Mouse (Mus musculus) brain, embryonic 14.5 days (tissue): Measurements from ENCODE around the gene Gpd2. TPM values are rescaled to one million over a fixed set of nuclear protein-coding genes. Genes with fewer than 3 reads are reported as not detected.

ENCODE experiments used
- DNase-seq: peaks from one replicate; pipeline ENCODE4 v3.0.0-alpha.2; 2011; ENCODE audit warnings: low read depth
- CTCF ChIP-seq: fragments of 200-500 bp; IDR thresholded peaks from 2 replicates; pipeline ENCODE4 v1.5.1; 2012; ENCODE audit warnings: inconsistent platforms, mild to moderate bottlenecking, moderate library complexity, borderline replicate concordance; ENCODE audit not compliant: insufficient read depth, insufficient read length; ENCODE audit errors: extremely low read depth
- POLR2A ChIP-seq: fragments of 200-500 bp; IDR thresholded peaks from 2 replicates; pipeline ENCODE4 v1.6.1; 2012; ENCODE audit warnings: mild to moderate bottlenecking, inconsistent platforms, borderline replicate concordance; ENCODE audit not compliant: poor library complexity, insufficient read depth, insufficient read length, severe bottlenecking; ENCODE audit errors: extremely low read depth
- polyA plus RNA-seq: library from polyadenylated mRNA; depleted of rRNA; stranded (reverse); fragments of >200 nt; gene quantifications from 2 replicates; pipeline ENCODE4 v1.2.3, GENCODE M21; 2012

Gene Gpd2
- polyA plus RNA-seq, 1 experiment: 10.7 TPM

DNA sequence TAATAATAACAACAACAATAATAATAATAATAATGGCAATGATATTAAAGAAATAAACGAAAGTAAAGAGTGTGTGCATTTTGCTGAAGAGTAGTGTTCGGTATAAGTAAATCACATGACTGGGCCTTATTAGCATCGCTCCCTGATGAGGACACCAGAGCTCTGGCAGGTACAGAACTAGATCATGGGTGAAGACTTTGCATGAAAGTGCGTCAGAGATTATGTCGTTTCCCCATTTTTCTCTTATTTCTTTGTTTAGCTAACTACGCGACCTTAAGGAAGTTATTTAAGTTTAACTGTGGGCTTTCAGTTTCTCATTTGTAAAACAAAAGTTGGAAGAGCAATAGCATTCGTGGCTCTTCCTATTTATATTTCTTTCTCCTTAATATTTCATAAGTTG lies 5.1 kb upstream of the Gpd2 start:
- TF ChIP-seq POLR2A: no peak
- no peak for TF ChIP-seq CTCF
- no peak for DNase-seq

- DNase-seq: no peak
- no peak for TF ChIP-seq POLR2A
- TF ChIP-seq CTCF: no peak
These were observed 1.2 kb upstream of the Gpd2 start for GRCm38 (mm10) chr2:57236246-57236645.

GRCm38 (mm10) chr2:57237026-57237425 lies 409 bp upstream of the Gpd2 start:
- TF ChIP-seq CTCF: no peak
- no peak for TF ChIP-seq POLR2A
- DNase-seq: peak; percentile 37

GRCm38 (mm10) chr2:57237920-57238613 lies 632 bp downstream of the Gpd2 start:
- TF ChIP-seq POLR2A: 0 out of 2 replicates have a peak, but pooled peaks have one; percentile 11
- TF ChIP-seq CTCF: no peak

GRCm38 (mm10) chr2:57238614-57239165 lies 1.3 kb downstream of the Gpd2 start:
- no peak for DNase-seq
- TF ChIP-seq CTCF: no peak
- no peak for TF ChIP-seq POLR2A

More at GRCm38 (mm10) chr2:57237920-57238613, 632 bp downstream of the Gpd2 start:
- peak; percentile 78 for DNase-seq

GRCm38 (mm10) chr2:57239356-57239755 lies 1.9 kb downstream of the Gpd2 start:
- TF ChIP-seq CTCF (no peak), POLR2A (no peak)

DNA sequence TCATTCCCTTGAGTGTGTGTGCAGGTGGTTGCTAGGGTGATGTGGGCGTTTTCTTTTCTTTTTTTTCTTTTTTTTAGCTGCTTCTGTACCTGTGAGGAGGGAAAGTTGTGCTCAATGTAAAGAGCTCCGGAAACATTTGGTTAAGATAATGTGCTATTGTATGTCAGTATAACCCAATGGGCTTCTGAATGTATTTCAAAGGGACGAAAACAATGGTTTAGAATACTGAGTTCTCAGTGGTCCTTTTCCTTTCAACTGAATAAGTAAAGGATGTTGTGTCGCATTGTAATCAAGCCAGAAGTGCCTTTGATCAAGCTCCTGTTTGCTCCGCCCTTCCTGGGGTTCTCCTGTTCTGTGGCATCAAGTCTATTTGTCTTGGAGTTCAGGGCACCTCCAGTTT lies 6.6 kb downstream of the Gpd2 start:
- no peak for TF ChIP-seq CTCF
- DNase-seq: no peak

More at GRCm38 (mm10) chr2:57239356-57239755, 1.9 kb downstream of the Gpd2 start:
- DNase-seq: no peak

DNA sequence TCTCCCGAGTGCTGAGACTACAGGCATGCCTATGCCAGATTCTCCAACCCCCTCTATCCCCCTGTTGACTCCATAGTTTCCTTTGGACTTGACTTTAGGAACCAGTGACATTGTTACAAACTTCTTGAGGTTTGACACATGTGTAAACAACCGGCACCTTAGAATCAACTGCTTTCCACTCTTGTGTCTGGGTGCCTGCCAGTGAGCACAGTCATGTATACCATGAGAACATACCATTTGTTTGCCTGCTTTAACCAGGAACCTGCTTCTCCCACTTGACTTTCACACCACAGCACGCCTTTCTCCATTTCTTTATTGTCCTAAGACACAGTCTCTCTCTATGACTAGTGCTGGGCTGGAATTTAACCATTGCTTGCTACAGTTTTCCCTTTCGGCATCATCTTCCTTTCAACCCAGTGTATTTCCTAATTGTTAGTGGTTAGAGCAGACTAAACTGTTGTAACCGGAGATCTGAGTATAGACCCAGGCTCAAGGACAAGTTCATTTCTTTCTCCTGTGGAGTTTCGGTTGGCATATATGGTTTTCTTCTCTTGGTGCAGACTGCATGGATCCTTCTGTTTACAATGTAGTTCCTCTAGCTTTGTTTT lies 8.4 kb downstream of the Gpd2 start:
- DNase-seq: no peak
- TF ChIP-seq CTCF: no peak
- TF ChIP-seq POLR2A: no peak

GRCm38 (mm10) chr2:57250113-57250512 lies 12.7 kb downstream of the Gpd2 start:
- DNase-seq: no peak
- TF ChIP-seq CTCF (no peak), POLR2A (no peak)

DNA sequence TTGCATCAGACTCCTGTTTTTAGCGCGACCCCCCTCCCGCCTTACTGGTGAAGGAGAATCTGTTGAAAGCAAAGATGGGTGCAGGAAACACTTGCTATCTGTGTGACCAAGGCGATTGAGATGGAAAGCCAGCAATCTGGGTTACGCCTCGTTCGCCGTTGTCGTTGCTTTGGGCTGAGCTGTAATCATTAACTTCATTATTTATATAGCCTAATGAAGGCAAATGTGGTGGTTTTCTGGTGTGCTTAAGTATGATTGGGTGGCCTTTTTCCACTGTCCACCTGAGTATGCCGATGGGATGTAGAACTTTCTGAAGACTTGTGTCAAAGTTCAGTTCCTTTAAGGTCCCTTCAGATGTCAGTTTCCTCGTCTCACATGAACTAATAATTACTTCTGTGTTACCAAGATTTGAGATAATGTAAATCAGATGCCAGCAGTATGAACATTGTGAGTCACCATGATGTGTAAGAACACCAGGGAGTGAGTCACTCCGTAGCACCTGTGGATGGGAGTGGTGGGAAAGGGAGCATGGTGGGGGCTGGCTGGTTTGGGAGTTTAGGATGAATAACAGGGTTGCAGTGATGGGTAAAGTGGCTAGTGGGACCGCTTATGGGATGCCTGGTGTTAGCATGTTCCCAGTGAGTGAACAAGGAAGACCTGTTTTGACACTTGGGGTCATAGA lies 14.3 kb downstream of the Gpd2 start:
- DNase-seq: no peak
- no peak for TF ChIP-seq CTCF
- TF ChIP-seq POLR2A: no peak

- no peak for DNase-seq
- TF ChIP-seq CTCF (no peak), POLR2A (no peak)
These were observed 15.3 kb downstream of the Gpd2 start for GRCm38 (mm10) chr2:57252542-57253301.

- TF ChIP-seq POLR2A (no peak), CTCF (no peak)
- DNase-seq: no peak
These were observed 16.8 kb downstream of the Gpd2 start for GRCm38 (mm10) chr2:57254267-57254666.
